Mouse (Mus musculus) limb, embryonic 15.5 days (tissue): ENCODE measurements around the gene Smyd2. TPM values are rescaled to one million over a fixed set of nuclear protein-coding genes. Genes with fewer than 3 reads are reported as not detected.

Experiments used
- ATAC-seq: fragments of 200-750 bp; cut with Nextera tagmentation; 2 replicates; pipeline ENCODE4 v1.8.0; 2017; ENCODE audit warnings: low read depth, moderate TSS enrichment; ENCODE audit not compliant: insufficient number of reproducible peaks, low FRiP score, low TSS enrichment
- H3K27ac ChIP-seq: fragments of 300-500 bp; sonication (generic); 2 replicates; pipeline ENCODE4 v1.5.1; 2015; ENCODE audit warnings: moderate library complexity, mild to moderate bottlenecking, inconsistent platforms
- H3K27me3 ChIP-seq: fragments of 300-500 bp; sonication (generic); 2 replicates; pipeline ENCODE4 v1.6.1; 2015; ENCODE audit warnings: inconsistent platforms
- H3K36me3 ChIP-seq: fragments of 300-500 bp; sonication (generic); 2 replicates; pipeline ENCODE4 v1.6.1; 2015; ENCODE audit warnings: inconsistent platforms
- H3K4me1 ChIP-seq: fragments of 300-500 bp; sonication (generic); 2 replicates; pipeline ENCODE4 v1.6.1; 2015; ENCODE audit warnings: inconsistent platforms
- H3K4me2 ChIP-seq: fragments of 300-500 bp; sonication (generic); 2 replicates; pipeline ENCODE4 v1.6.1; 2015; ENCODE audit warnings: mild to moderate bottlenecking, inconsistent platforms
- H3K4me3 ChIP-seq: fragments of 300-500 bp; sonication (generic); 2 replicates; pipeline ENCODE4 v1.5.1; 2015; ENCODE audit warnings: mild to moderate bottlenecking, inconsistent platforms
- H3K9ac ChIP-seq: fragments of 300-500 bp; sonication (generic); 2 replicates; pipeline ENCODE4 v1.6.1; 2015; ENCODE audit warnings: inconsistent platforms
- H3K9me3 ChIP-seq: fragments of 300-500 bp; sonication (generic); 2 replicates; pipeline ENCODE4 v1.6.1; 2016; ENCODE audit warnings: inconsistent platforms
- WGBS: fragments of 180-500 bp; shearing (Covaris S2); methylation state at CpG from one replicate; pipeline ENCODE4 v1.1.7; 2015; 5-methylcytosine and 5-hydroxymethylcytosine counted together
- polyA plus RNA-seq: library from polyadenylated mRNA; unstranded; fragments of >200 nt; fragmentation: Nextera tagmentation; extraction: Ambion mirVana; gene quantifications from 2 replicates; pipeline ENCODE4 v1.2.1, GENCODE M21; 2015

The Smyd2 gene
- 84.2 and 90.6 TPM in 2 replicates for polyA plus RNA-seq

- peak; percentile 81; the same call in 1 of the 2 replicates for ATAC-seq
- Histone ChIP-seq H3K4me3 (peak within 1 kb of the TSS; percentile 81), H3K9ac (peak within 1 kb of the TSS; percentile 78), H3K36me3 (no peaks in the 10 kb centered on the region), H3K9me3 (no peaks in the 10 kb centered on the region), H3K27me3 (no peaks in the 10 kb centered on the region), H3K4me2 (peak within 1 kb of the TSS; percentile 91), H3K27ac (peak within 1 kb of the TSS; percentile 67), H3K4me1 (peaks cover 25% of the 10 kb centered on the region)
- WGBS: under 1% methylated on average over 58 of the region's 90 CpGs
These were observed at the start of gene Smyd2 for GRCm38 (mm10) chr1:189921818-189922592. Gene Smyd2 (minus strand): TSS chr1:189922363.

GRCm38 (mm10) chr1:189970381-189970780 lies 48.2 kb upstream of the Smyd2 start:
- Histone ChIP-seq H3K27me3 (0 out of 2 replicates have a peak, but pooled peaks cover 2% of the 10 kb centered on the region), H3K36me3 (no peaks in the 10 kb centered on the region), H3K9ac (no peak overlapping the region), H3K4me2 (no peak overlapping the region), H3K4me1 (peaks cover 3% of the 10 kb centered on the region; the same call in 1 of the 2 replicates), H3K4me3 (no peak overlapping the region), H3K27ac (no peak overlapping the region), H3K9me3 (no peaks in the 10 kb centered on the region)
- ATAC-seq: no peak
- 77% methylated on average over 8 of the region's 8 CpGs for WGBS

DNA sequence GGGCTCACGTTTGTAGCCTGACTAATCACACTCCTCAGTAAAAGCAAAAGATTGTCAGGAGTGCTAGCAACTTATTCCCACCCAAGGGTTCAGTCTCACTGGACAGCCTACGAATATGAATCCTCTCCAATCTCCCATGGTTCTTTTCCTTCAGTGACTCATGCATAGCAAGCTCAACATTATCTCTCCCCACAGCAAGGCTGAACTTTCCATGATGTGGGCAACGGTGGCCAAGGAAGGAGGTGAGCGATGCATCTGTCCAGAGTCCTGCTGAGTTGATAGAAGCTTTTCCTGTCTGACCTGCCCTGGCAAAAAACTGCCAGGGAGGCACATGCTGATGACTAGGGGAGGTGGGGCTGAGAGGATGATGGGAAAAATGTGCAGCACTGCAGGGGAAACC lies 45.9 kb upstream of the Smyd2 start:
- H3K27ac ChIP-seq: no peak overlapping the region
- 71% methylated on average over 4 of the region's 4 CpGs for WGBS
- peaks cover 3% of the 10 kb centered on the region; the same call in 1 of the 2 replicates for H3K4me1 ChIP-seq
- no peaks in the 10 kb centered on the region for H3K27me3 ChIP-seq
- ATAC-seq: no peak
- no peaks in the 10 kb centered on the region for H3K9me3 ChIP-seq
- no peak overlapping the region for H3K4me3 ChIP-seq
- no peak overlapping the region for H3K9ac ChIP-seq
- H3K36me3 ChIP-seq: no peaks in the 10 kb centered on the region
- no peak overlapping the region for H3K4me2 ChIP-seq

DNA sequence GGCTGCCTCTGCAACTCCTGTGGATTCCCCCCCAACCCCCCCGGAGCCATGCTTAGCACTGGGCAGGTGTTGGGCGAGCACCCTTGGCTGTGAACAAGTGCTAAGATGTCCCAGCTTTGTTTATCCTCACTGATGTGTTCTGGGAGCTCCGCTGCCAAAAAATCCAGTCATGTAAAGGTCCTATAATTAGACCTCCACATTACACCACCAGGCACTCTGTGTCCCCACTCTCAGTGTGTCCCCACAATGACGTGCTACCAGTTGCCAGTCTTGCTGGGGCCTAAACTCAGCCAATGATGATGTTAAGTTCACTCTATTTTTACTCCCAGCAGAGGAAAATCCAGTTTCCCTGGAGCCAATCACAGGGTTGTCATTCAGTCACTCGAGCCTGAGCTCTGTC lies 38.3 kb upstream of the Smyd2 start:
- H3K9ac ChIP-seq: no peak overlapping the region
- WGBS: 66% methylated on average over 5 of the region's 5 CpGs
- no peak overlapping the region for H3K27ac ChIP-seq
- no peaks in the 10 kb centered on the region for H3K27me3 ChIP-seq
- no peaks in the 10 kb centered on the region for H3K4me1 ChIP-seq
- no peaks in the 10 kb centered on the region for H3K36me3 ChIP-seq
- H3K9me3 ChIP-seq: no peaks in the 10 kb centered on the region
- ATAC-seq: no peak
- H3K4me3 ChIP-seq: no peak overlapping the region
- no peak overlapping the region for H3K4me2 ChIP-seq

DNA sequence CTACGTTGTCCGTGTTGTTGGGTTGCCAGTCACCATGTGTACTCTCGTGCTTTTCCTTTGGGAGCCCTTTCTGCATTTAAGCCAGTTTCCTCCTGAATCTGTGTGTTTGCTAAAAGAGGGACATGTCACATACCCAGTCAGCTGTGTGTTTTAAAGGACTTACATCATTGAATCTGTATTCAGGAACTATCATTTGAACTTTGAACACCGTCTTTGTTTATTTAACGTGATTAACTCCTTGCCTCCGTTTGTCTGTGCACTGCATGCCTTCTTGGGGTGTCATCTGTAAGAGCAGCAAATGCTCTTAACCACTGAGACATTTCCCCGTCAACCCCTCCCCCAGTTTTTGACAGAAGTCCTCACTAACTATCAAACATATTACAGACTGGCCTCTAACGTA lies 37.6 kb upstream of the Smyd2 start:
- Histone ChIP-seq H3K27ac (no peak overlapping the region), H3K36me3 (no peaks in the 10 kb centered on the region), H3K4me2 (no peak overlapping the region), H3K4me3 (no peak overlapping the region), H3K9me3 (no peaks in the 10 kb centered on the region), H3K27me3 (no peaks in the 10 kb centered on the region), H3K9ac (no peak overlapping the region), H3K4me1 (no peaks in the 10 kb centered on the region)
- ATAC-seq: no peak
- 74% methylated on average over 8 of the region's 8 CpGs for WGBS

- no peak overlapping the region for H3K4me3 ChIP-seq
- no peak for ATAC-seq
- no peaks in the 10 kb centered on the region for H3K9me3 ChIP-seq
- no peaks in the 10 kb centered on the region for H3K4me1 ChIP-seq
- H3K27ac ChIP-seq: no peak overlapping the region
- H3K4me2 ChIP-seq: no peak overlapping the region
- H3K27me3 ChIP-seq: no peaks in the 10 kb centered on the region
- H3K9ac ChIP-seq: no peak overlapping the region
- no peaks in the 10 kb centered on the region for H3K36me3 ChIP-seq
- WGBS: 66% methylated on average over 6 of the region's 6 CpGs
These were observed 29.7 kb upstream of the Smyd2 start for GRCm38 (mm10) chr1:189951861-189952260.

- Histone ChIP-seq H3K4me1 (no peaks in the 10 kb centered on the region), H3K9ac (no peak overlapping the region), H3K27ac (no peak overlapping the region), H3K4me3 (no peak overlapping the region), H3K9me3 (no peaks in the 10 kb centered on the region), H3K36me3 (no peaks in the 10 kb centered on the region), H3K4me2 (no peak overlapping the region), H3K27me3 (no peaks in the 10 kb centered on the region)
- no peak for ATAC-seq
- WGBS: 84% methylated on average over 8 of the region's 8 CpGs
These were observed 25.2 kb upstream of the Smyd2 start for GRCm38 (mm10) chr1:189947411-189947810.

- Histone ChIP-seq H3K27me3 (no peaks in the 10 kb centered on the region), H3K27ac (no peak overlapping the region), H3K9ac (no peak overlapping the region), H3K36me3 (no peaks in the 10 kb centered on the region), H3K4me2 (no peak overlapping the region), H3K4me1 (no peaks in the 10 kb centered on the region), H3K9me3 (no peaks in the 10 kb centered on the region), H3K4me3 (no peak overlapping the region)
- ATAC-seq: no peak
- WGBS: 83% methylated on average over 8 of the region's 8 CpGs
These were observed 24.0 kb upstream of the Smyd2 start for GRCm38 (mm10) chr1:189946126-189946525.

GRCm38 (mm10) chr1:189941786-189942185 lies 19.6 kb upstream of the Smyd2 start:
- Histone ChIP-seq H3K4me3 (no peak overlapping the region), H3K4me2 (no peak overlapping the region), H3K27ac (no peak overlapping the region), H3K4me1 (no peaks in the 10 kb centered on the region), H3K27me3 (no peaks in the 10 kb centered on the region), H3K9ac (no peak overlapping the region), H3K36me3 (no peaks in the 10 kb centered on the region), H3K9me3 (no peaks in the 10 kb centered on the region)
- WGBS: 89% methylated on average over 5 of the region's 5 CpGs
- ATAC-seq: no peak

DNA sequence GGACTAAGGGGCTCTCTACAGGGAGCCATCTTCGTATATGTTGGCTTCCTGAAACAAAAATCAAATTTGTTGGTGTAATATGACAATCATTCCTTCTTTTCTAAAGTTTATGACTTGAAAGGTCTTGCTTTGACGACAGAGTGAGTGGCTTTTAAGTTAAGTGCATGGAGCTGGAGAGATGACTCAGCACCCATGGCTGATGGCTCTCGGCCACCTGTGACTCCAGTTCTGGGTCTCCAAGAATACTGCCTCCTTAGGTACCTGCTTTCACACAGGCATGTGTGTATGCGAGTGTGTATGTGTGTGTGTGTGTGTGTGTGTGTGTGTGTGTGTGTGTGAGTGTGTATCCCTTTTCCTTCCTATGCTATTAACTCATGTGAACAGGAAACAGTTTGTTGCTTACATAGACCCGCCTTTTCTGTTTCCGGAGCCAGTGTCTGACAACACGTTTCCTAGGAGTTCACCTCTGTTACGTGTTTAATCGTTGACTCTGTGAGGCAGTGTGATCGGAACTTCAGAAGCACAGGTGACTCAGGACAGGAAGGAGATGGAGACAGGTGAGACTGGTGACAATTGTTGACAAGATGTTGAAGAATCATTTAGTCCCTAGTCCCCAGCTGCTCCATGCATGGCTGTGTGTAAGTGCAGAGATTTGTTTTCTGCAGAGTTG lies 14.4 kb upstream of the Smyd2 start:
- Histone ChIP-seq H3K27ac (no peak overlapping the region), H3K4me2 (no peak overlapping the region), H3K4me3 (no peak overlapping the region), H3K9ac (no peak overlapping the region), H3K36me3 (no peaks in the 10 kb centered on the region), H3K4me1 (no peaks in the 10 kb centered on the region), H3K27me3 (no peaks in the 10 kb centered on the region), H3K9me3 (no peaks in the 10 kb centered on the region)
- no peak for ATAC-seq
- WGBS: 75% methylated on average over 10 of the region's 10 CpGs

DNA sequence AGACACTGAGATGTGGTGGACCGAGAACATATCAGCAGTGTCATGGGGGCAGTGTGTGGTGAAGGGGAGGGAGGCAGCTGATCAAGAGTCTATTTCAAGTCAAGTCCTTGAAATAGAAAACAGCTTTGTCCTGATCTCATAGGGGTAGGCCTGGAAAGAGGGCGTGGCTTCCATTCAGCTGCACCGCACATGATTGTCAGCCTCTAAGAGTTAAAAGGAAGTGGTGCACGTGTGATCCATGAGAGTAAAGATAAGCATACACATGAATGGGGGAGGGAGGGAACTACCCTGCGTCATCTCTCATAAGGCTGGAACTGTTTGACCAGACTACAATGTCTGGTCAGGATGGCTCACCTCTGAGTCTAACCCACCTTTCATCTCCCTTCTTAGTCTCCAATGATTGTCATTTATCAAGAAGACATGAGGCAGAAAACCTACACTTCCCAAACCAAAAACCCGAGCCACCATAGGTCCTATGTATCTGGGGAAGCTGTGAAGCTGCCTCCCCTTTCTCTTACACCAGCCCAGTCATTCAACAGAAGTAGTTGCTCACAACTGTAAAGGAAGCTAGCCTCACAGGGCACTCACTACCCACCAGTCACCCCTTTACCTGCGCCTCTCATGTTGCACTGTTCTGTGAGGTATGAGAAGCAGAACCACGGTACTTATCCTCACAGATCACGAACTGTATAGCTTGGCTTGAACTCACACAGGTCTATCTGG lies 11.5 kb upstream of the Smyd2 start:
- H3K4me1 ChIP-seq: no peaks in the 10 kb centered on the region
- no peak for ATAC-seq
- no peak overlapping the region for H3K4me2 ChIP-seq
- H3K4me3 ChIP-seq: no peak overlapping the region
- H3K27ac ChIP-seq: no peak overlapping the region
- H3K9me3 ChIP-seq: no peaks in the 10 kb centered on the region
- H3K36me3 ChIP-seq: no peaks in the 10 kb centered on the region
- 68% methylated on average over 9 of the region's 9 CpGs for WGBS
- no peak overlapping the region for H3K9ac ChIP-seq
- H3K27me3 ChIP-seq: no peaks in the 10 kb centered on the region

GRCm38 (mm10) chr1:189932976-189933375 lies 10.8 kb upstream of the Smyd2 start:
- no peaks in the 10 kb centered on the region for H3K9me3 ChIP-seq
- no peak for ATAC-seq
- H3K27me3 ChIP-seq: no peaks in the 10 kb centered on the region
- H3K4me3 ChIP-seq: no peak overlapping the region
- no peak overlapping the region for H3K4me2 ChIP-seq
- H3K9ac ChIP-seq: no peak overlapping the region
- no peaks in the 10 kb centered on the region for H3K4me1 ChIP-seq
- no peak overlapping the region for H3K27ac ChIP-seq
- no peaks in the 10 kb centered on the region for H3K36me3 ChIP-seq
- 65% methylated on average over 7 of the region's 7 CpGs for WGBS
